Mouse (Mus musculus) midbrain, embryonic 12.5 days (tissue): ENCODE results near the gene Ppp3r1. TPM values are rescaled to one million over a fixed set of nuclear protein-coding genes. Genes with fewer than 3 reads are reported as not detected.
"Not testable (repeated sequence)": the region's sequence is repeated elsewhere in the genome, so short reads cannot be mapped to it uniquely, and the experiment has no call there.

Experiments
- ATAC-seq: fragments of 200-750 bp; cut with Nextera tagmentation; 2 replicates; pipeline ENCODE4 v1.8.0; 2017; ENCODE audit warnings: low read depth, moderate TSS enrichment, moderate library complexity; ENCODE audit not compliant: low FRiP score
- H3K27ac ChIP-seq: fragments of 300-500 bp; sonication (generic); replicated peaks from 2 replicates; pipeline ENCODE4 v1.5.1; 2016; ENCODE audit warnings: mild to moderate bottlenecking
- H3K27me3 ChIP-seq: fragments of 300-500 bp; sonication (generic); 2 replicates; pipeline ENCODE4 v1.6.1; 2016; ENCODE audit warnings: mild to moderate bottlenecking
- H3K36me3 ChIP-seq: fragments of 300-500 bp; sonication (generic); 2 replicates; pipeline ENCODE4 v1.6.1; 2016
- H3K4me1 ChIP-seq: fragments of 300-500 bp; sonication (generic); 2 replicates; pipeline ENCODE4 v1.6.1; 2016
- H3K4me2 ChIP-seq: fragments of 300-500 bp; sonication (generic); replicated peaks from 2 replicates; pipeline ENCODE4 v1.6.1; 2016; ENCODE audit warnings: mild to moderate bottlenecking, moderate library complexity
- H3K4me3 ChIP-seq: fragments of 300-500 bp; sonication (generic); 2 replicates; pipeline ENCODE4 v1.5.1; 2016; ENCODE audit warnings: mild to moderate bottlenecking
- H3K9ac ChIP-seq: fragments of 300-500 bp; sonication (generic); replicated peaks from 2 replicates; pipeline ENCODE4 v1.6.1; 2016; ENCODE audit warnings: mild to moderate bottlenecking, moderate library complexity
- H3K9me3 ChIP-seq: fragments of 300-500 bp; sonication (generic); 2 replicates; pipeline ENCODE4 v1.6.1; 2016; ENCODE audit warnings: mild to moderate bottlenecking
- WGBS: fragments of 180-500 bp; shearing (Covaris S2); methylation state at CpG from one replicate; pipeline ENCODE4 v1.1.7; 2016; 5-methylcytosine and 5-hydroxymethylcytosine counted together
- polyA plus RNA-seq: library from polyadenylated mRNA; unstranded; fragments of >200 nt; fragmentation: Nextera tagmentation; extraction: Ambion mirVana; gene quantifications from 2 replicates; pipeline ENCODE4 v1.2.1, GENCODE M21; 2016

Gene Ppp3r1
- polyA plus RNA-seq, 1 experiment from 2014 or later: 113 TPM

GRCm38 (mm10) chr11:17211258-17212140 is 52.4 kb downstream of the Ppp3r1 start, which contains the start of gene Pno1:
Gene Pno1, minus strand, starts transcription at chr11:17211568.
- peak within 1 kb of the TSS; percentile 61 for H3K27ac ChIP-seq
- peaks cover 19% of the 10 kb centered on the region for H3K36me3 ChIP-seq
- peaks cover 23% of the 10 kb centered on the region for H3K4me1 ChIP-seq
- peak within 1 kb of the TSS; percentile 90 for H3K4me3 ChIP-seq
- H3K9ac ChIP-seq: peak within 1 kb of the TSS; percentile 81
- no peaks in the 10 kb centered on the region for H3K27me3 ChIP-seq
- peak; percentile 99 for ATAC-seq
- no peaks in the 10 kb centered on the region for H3K9me3 ChIP-seq
- H3K4me2 ChIP-seq: peak within 1 kb of the TSS; percentile 74
- under 1% methylated on average over 65 of the region's 65 CpGs for WGBS

GRCm38 (mm10) chr11:17212141-17212495 is 53.1 kb downstream of the Ppp3r1 start:
- H3K27ac ChIP-seq: peak overlapping the region; percentile 61

GRCm38 (mm10) chr11:17212903-17213509 is 53.9 kb downstream of the Ppp3r1 start:
- no peak overlapping the region; the same call in 1 of the 2 replicates for H3K4me3 ChIP-seq
- peaks cover 11% of the 10 kb centered on the region for H3K36me3 ChIP-seq
- ATAC-seq: no peak
- H3K27ac ChIP-seq: no peak overlapping the region
- H3K27me3 ChIP-seq: no peaks in the 10 kb centered on the region
- WGBS: 83% methylated on average over 5 of the region's 5 CpGs
- H3K9me3 ChIP-seq: no peaks in the 10 kb centered on the region
- peak overlapping the region; percentile 74 for H3K4me2 ChIP-seq
- 0 out of 2 replicates have a peak overlapping the region, but pooled peaks have one; percentile 11 for H3K9ac ChIP-seq
- peaks cover 23% of the 10 kb centered on the region for H3K4me1 ChIP-seq

More at GRCm38 (mm10) chr11:17212141-17212495, 53.1 kb downstream of the Ppp3r1 start:
- H3K27me3 ChIP-seq: no peaks in the 10 kb centered on the region
- ATAC-seq: no peak
- 5% methylated on average over 10 of the region's 10 CpGs for WGBS
- peak overlapping the region; percentile 90 for H3K4me3 ChIP-seq
- peaks cover 17% of the 10 kb centered on the region for H3K36me3 ChIP-seq
- H3K4me1 ChIP-seq: peaks cover 23% of the 10 kb centered on the region
- peak overlapping the region; percentile 74 for H3K4me2 ChIP-seq
- no peaks in the 10 kb centered on the region for H3K9me3 ChIP-seq
- peak overlapping the region; percentile 81 for H3K9ac ChIP-seq

- no peak for ATAC-seq
- Histone ChIP-seq H3K9me3 (no peaks in the 10 kb centered on the region), H3K4me3 (no peak overlapping the region), H3K36me3 (no peaks in the 10 kb centered on the region), H3K9ac (no peak overlapping the region), H3K27ac (no peak overlapping the region), H3K4me2 (no peak overlapping the region), H3K27me3 (no peaks in the 10 kb centered on the region), H3K4me1 (peaks cover 18% of the 10 kb centered on the region)
- WGBS: 92% methylated on average over 3 of the region's 3 CpGs
Observed at GRCm38 (mm10) chr11:17215475-17215874, 56.4 kb downstream of the Ppp3r1 start.

- Histone ChIP-seq H3K27me3 (no peaks in the 10 kb centered on the region), H3K9me3 (no peaks in the 10 kb centered on the region), H3K36me3 (peaks cover 27% of the 10 kb centered on the region), H3K4me3 (no peak overlapping the region), H3K9ac (no peak overlapping the region), H3K4me2 (no peak overlapping the region), H3K4me1 (no peaks in the 10 kb centered on the region), H3K27ac (no peak overlapping the region)
- no peak for ATAC-seq
- 97% methylated on average over 8 of the region's 8 CpGs for WGBS
Observed at GRCm38 (mm10) chr11:17221126-17221525, 62.1 kb downstream of the Ppp3r1 start.

GRCm38 (mm10) chr11:17232792-17233191 is 73.7 kb downstream of the Ppp3r1 start:
- ATAC-seq: no peak
- Histone ChIP-seq H3K4me1 (no peaks in the 10 kb centered on the region), H3K9me3 (no peaks in the 10 kb centered on the region), H3K36me3 (peaks cover 40% of the 10 kb centered on the region), H3K4me2 (no peak overlapping the region), H3K27me3 (no peaks in the 10 kb centered on the region), H3K27ac (no peak overlapping the region), H3K9ac (no peak overlapping the region), H3K4me3 (no peak overlapping the region)
- WGBS: 90% methylated on average over 5 of the region's 5 CpGs

- WGBS: 86% methylated on average over 5 of the region's 5 CpGs
- no peak overlapping the region for H3K4me3 ChIP-seq
Observed at GRCm38 (mm10) chr11:17236449-17237037, 77.5 kb downstream of the Ppp3r1 start.

GRCm38 (mm10) chr11:17238598-17238997 is 79.5 kb downstream of the Ppp3r1 start:
- ATAC-seq, H3K27me3 ChIP-seq, H3K4me1 ChIP-seq, H3K9ac ChIP-seq, H3K9me3 ChIP-seq, H3K4me2 ChIP-seq, H3K27ac ChIP-seq, H3K4me3 ChIP-seq, H3K36me3 ChIP-seq: not testable (repeated sequence)
- 88% methylated on average over 5 of the region's 5 CpGs for WGBS

More at GRCm38 (mm10) chr11:17236449-17237037, 77.5 kb downstream of the Ppp3r1 start:
- ATAC-seq: no peak
- H3K36me3 ChIP-seq: peaks cover 23% of the 10 kb centered on the region
- H3K4me2 ChIP-seq: no peak overlapping the region
- no peaks in the 10 kb centered on the region for H3K9me3 ChIP-seq
- no peaks in the 10 kb centered on the region for H3K4me1 ChIP-seq
- no peak overlapping the region for H3K27ac ChIP-seq
- H3K27me3 ChIP-seq: no peaks in the 10 kb centered on the region
- H3K9ac ChIP-seq: no peak overlapping the region

- ATAC-seq: no peak
Observed at GRCm38 (mm10) chr11:17248715-17249114, 89.7 kb downstream of the Ppp3r1 start.

More at GRCm38 (mm10) chr11:17248715-17249114, 89.7 kb downstream of the Ppp3r1 start:
- Histone ChIP-seq H3K4me3 (no peak overlapping the region), H3K4me2 (no peak overlapping the region), H3K4me1 (no peaks in the 10 kb centered on the region), H3K27me3 (no peaks in the 10 kb centered on the region), H3K36me3 (no peaks in the 10 kb centered on the region), H3K27ac (no peak overlapping the region), H3K9ac (no peak overlapping the region), H3K9me3 (no peaks in the 10 kb centered on the region)

Other genes starting within 250 kb of the Ppp3r1 start
- 1.3 and 2.0 TPM in 2 replicates for gene Fbxo48, start 207.9 kb upstream of the Ppp3r1 start, polyA plus RNA-seq
- 37.4 and 40.2 TPM in 2 replicates for gene Cnrip1, start 107.7 kb upstream of the Ppp3r1 start, polyA plus RNA-seq
- gene Plek, start 106.9 kb upstream of the Ppp3r1 start, polyA plus RNA-seq: 3.9 and 4.7 TPM in 2 replicates
- gene Wdr92, start 22.8 kb downstream of the Ppp3r1 start, polyA plus RNA-seq: 25.2 and 25.6 TPM in 2 replicates
- gene Pno1, start 52.3 kb downstream of the Ppp3r1 start, polyA plus RNA-seq: 66.5 and 74.9 TPM in 2 replicates
- gene C1d, start 98.3 kb downstream of the Ppp3r1 start, polyA plus RNA-seq: 105 and 110 TPM in 2 replicates